Mouse (Mus musculus): ENCODE measurements around the gene Clmp. TPM values are rescaled to one million over a fixed set of nuclear protein-coding genes. Genes with fewer than 3 reads are reported as not detected.
A peak's percentile ranks its signal among the peaks of the same experiment; 100 is the strongest.

The Clmp gene
- 61.1 and 65.3 TPM in 2 replicates for polyA plus RNA-seq (2016; fragmentation: Nextera tagmentation; extraction: Ambion mirVana)

DNA sequence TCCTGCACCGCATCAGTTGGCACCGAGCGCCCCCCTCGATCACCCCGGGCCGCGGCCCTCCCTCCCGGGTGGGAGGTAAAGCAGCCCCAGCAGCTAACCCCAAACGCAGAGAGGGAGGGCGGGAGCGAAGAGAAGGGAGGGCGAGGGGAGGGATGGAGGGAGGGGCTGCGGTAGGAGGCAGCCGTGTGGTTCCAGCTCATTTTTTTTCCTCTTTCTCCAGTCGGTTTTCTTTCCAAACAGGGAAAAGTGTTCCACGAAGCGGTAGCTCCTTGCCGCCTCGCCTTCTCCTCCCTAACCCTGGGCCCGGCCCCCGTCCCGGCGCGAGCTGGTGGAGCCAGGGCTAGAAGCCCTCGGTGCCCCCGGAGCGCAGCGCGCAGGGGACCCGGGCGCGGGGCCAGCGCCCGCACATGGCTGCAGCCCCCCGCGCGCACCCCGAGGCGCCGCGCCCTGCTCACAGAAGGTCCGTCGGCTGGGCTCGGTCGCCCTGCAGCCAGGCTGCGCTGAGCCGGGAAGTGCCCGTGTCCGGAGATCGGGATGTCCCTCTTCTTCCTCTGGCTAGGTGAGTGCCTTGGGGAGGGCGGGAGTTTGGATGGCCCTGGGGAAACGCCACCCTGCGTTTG, at the start of gene Clmp:
TSS of gene Clmp (plus strand) at position 162 of the 620 bp plus-strand sequence.
- H3K27me3 ChIP-seq (replicated peaks): peaks cover 4% of the 10 kb centered on the region; the same call in 1 of the 2 replicates
- peak within 1 kb of the TSS; percentile 63 for H3K4me3 ChIP-seq
- H3K9me3 ChIP-seq: no peaks in the 10 kb centered on the region
- peak within 1 kb of the TSS; percentile 80 for H3K4me2 ChIP-seq (replicated peaks)
- peak within 1 kb of the TSS; percentile 85 for H3K9ac ChIP-seq
- under 1% methylated on average over 52 of the region's 53 CpGs for WGBS
- H3K27ac ChIP-seq: peak within 1 kb of the TSS; percentile 83
- H3K36me3 ChIP-seq: no peaks in the 10 kb centered on the region
- peaks cover 23% of the 10 kb centered on the region for H3K4me1 ChIP-seq
- ATAC-seq (ENCODE audit: low FRiP score, low read depth): peak; percentile 81

DNA sequence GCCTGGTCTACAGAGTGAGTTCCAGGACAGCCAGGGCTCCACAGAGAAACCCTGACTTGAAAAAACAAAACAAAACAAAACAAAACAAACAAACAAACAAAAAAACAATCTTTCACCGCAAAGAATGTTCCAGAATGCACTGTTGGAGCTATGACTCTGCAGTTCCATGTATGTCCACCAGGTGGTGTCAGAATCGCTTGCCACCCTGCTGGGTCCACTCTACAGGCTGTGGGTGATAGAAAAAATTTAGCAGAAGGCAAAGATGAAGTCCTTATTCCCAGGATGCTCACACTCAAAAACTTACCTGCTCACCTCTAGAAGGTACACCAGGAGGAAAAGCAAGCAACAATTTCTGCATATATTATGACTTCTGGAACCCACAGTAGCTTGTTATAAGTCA, 49.7 kb upstream of the Clmp start:
- H3K4me2 ChIP-seq (replicated peaks): no peak overlapping the region
- no peaks in the 10 kb centered on the region for H3K9me3 ChIP-seq
- H3K9ac ChIP-seq: no peak overlapping the region
- H3K27ac ChIP-seq: no peak overlapping the region
- no peaks in the 10 kb centered on the region for H3K36me3 ChIP-seq
- H3K27me3 ChIP-seq (replicated peaks): no peaks in the 10 kb centered on the region
- H3K4me1 ChIP-seq: peaks cover 12% of the 10 kb centered on the region
- 20% methylated on average over 2 of the region's 2 CpGs for WGBS
- H3K4me3 ChIP-seq: no peak overlapping the region
- no peak for ATAC-seq (ENCODE audit: low FRiP score, low read depth)

DNA sequence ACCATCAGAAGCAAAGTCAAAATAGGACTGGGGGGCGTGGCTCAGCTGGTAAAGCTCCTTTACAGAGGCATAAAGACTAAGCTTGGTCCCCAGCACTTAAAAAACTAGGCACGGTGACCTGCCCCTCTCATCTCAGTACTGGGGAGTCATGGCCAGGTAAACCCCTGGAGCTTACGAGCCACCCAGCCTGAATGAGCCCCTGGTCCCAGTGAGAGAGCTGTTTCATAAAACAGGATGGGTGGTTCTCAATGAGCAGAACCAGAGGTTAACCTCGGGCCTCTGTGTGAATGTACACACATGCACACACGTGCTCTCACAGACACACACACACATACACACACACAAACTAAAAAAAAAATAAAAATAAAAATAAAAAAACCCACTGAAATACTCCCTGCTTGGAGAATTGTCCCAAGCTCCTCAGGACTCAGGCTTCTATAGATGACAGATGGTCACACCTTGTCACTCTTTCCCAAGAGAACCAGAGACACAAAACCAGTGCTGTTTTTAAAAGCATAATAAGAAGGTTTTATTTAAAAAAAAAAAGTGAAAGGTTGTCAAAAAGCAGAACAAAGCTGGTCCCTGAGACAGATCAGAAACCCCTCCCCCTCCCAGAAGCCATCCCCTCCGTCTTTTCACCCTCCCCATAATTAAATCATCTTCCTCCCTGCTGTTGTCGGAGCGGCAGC, 47.9 kb upstream of the Clmp start:
- Histone ChIP-seq H3K4me2 (replicated peaks) (peak overlapping the region; percentile 63), H3K36me3 (no peaks in the 10 kb centered on the region), H3K4me3 (peak overlapping the region; percentile 25), H3K9me3 (no peaks in the 10 kb centered on the region), H3K4me1 (peaks cover 19% of the 10 kb centered on the region), H3K27me3 (replicated peaks) (no peaks in the 10 kb centered on the region), H3K27ac (peak overlapping the region; percentile 62), H3K9ac (no peak overlapping the region)
- 28% methylated on average over 8 of the region's 8 CpGs for WGBS
- peak; percentile 23 for ATAC-seq (ENCODE audit: low FRiP score, low read depth)

DNA sequence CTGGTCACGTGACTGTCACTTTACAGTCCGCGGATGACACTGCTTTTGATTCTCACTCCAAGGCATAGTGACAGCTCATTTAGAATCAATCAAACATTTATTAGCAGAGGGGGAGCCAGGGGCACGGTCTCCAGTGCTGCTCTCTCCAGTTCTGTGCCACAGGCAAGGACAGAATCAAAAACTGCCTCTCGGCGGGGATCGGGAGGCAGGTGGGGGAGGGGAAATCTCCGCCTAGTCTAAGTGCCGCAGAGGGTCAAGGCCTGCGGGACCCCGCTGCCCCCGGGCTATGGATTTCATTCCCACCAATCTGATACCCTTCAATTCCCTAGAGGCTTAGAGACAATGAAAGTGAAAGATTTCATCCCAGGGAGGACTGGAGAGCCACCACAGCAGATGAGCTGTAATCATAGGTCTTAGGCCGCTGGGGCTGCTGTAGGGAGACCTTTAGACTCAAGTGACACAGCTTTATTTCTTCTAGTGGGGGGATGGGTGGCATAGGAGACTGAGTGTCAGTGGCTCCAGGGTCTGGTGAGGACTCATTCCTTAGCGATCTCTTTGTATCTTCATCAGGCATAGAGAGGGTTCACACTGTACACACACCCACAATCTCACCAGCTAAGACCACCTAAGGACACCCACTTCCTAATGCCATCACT, 47.2 kb upstream of the Clmp start:
- peaks cover 19% of the 10 kb centered on the region for H3K4me1 ChIP-seq
- H3K9ac ChIP-seq: peak overlapping the region; percentile 41; the same call in 1 of the 2 replicates
- ATAC-seq (ENCODE audit: low FRiP score, low read depth): peak; percentile 90
- H3K4me2 ChIP-seq (replicated peaks): peak overlapping the region; percentile 63
- 2% methylated on average over 14 of the region's 14 CpGs for WGBS
- no peaks in the 10 kb centered on the region for H3K9me3 ChIP-seq
- H3K27ac ChIP-seq: peak overlapping the region; percentile 75
- peak overlapping the region; percentile 25 for H3K4me3 ChIP-seq
- H3K36me3 ChIP-seq: no peaks in the 10 kb centered on the region
- H3K27me3 ChIP-seq (replicated peaks): no peaks in the 10 kb centered on the region

DNA sequence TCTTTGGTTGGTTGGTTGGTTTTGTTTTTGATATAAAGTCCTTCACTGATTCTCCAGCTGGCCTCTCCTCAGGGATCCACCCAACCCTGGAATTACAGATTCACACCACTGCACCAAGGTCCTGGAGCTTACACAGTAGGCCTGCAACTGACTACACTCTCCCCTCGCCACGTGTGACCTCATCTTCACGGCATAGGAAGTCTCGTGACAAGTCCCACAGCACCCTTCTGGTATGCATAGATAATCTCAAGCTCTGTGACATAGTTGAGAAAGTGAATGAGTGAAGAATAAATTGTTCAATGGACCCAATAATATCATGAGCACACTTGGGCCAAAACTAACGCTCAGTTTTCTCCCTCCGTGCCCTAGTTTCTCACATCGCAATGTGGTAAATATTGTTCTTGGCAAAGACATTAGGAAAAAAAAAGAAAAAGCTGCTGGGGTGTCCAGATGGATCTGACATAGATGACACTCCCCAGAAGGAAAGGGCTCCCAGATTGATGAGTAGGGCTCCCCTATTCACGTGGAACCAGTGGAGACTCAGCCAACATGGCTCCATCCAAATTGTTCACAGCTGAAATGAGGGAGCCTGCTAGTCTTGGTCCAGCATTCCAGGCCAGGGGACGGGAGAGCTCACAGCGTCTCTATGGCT, 46.1 kb upstream of the Clmp start:
- Histone ChIP-seq H3K4me2 (replicated peaks) (no peak overlapping the region), H3K27me3 (replicated peaks) (no peaks in the 10 kb centered on the region), H3K9me3 (no peaks in the 10 kb centered on the region), H3K36me3 (no peaks in the 10 kb centered on the region), H3K4me1 (peaks cover 19% of the 10 kb centered on the region), H3K27ac (no peak overlapping the region), H3K4me3 (no peak overlapping the region), H3K9ac (no peak overlapping the region)
- ATAC-seq (ENCODE audit: low FRiP score, low read depth): no peak
- WGBS: 85% methylated on average over 10 of the region's 10 CpGs

DNA sequence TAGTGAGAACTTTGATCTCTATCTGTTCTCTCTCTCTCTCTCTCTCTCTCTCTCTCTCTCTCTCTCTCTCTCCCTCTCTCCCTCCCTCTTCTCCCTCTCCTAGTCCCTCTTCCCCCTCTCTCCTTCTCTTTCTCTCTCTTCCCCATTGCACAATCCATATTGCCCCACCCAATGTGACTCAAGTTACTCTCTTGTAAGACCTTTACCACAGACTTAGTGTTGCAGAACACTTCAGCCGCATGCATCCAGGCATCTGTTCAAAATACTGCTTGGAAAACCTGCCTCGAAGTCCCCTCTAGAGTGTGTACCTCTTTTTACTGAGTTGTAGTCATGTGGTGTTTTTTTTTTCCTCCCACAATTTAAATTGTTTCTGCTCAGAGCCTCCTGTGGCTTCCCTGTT, 44.4 kb upstream of the Clmp start:
- H3K9me3 ChIP-seq: no peaks in the 10 kb centered on the region
- no peak overlapping the region for H3K27ac ChIP-seq
- H3K27me3 ChIP-seq (replicated peaks): no peaks in the 10 kb centered on the region

DNA sequence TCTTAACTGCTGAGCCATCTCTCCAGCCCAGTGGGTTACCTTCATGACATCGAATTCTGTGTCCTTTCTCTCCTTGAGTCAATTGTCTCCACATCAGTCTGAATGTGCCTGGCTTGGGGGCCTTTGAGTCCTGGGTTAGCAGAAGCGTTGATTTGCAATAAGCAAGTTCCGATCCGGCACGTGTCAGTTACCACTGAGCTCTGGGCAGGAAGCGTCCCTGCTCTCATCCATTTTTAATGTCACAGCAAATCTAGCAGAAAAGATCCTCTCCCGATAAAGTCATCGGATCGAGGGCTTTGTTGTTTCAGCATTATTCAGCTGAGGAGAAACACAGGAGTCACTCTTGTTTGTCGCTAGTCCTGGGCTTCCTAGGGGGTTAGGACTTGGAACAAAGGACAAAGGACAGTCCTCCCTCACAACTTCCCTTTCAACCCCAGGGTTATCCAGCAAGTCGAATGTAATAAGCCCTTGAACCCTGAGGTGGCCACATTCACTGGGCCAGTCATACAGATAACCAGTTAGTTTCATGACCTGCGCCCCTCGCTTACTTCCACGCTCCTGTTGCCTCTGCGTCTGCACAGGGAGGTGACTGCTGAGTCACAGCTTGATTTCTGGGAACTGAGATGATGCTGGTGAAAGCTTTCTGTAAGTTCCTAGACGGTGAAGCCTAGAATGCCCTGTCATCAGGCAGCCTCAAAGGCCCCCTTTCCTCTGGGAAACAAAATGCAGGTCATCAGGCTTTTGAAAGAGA, 43.1 kb upstream of the Clmp start:
- no peaks in the 10 kb centered on the region for H3K9me3 ChIP-seq
- H3K4me3 ChIP-seq: no peak overlapping the region
- peak overlapping the region; percentile 33; the same call in 1 of the 2 replicates for H3K9ac ChIP-seq
- H3K4me1 ChIP-seq: peaks cover 14% of the 10 kb centered on the region
- no peak overlapping the region for H3K4me2 ChIP-seq (replicated peaks)
- no peak for ATAC-seq (ENCODE audit: low FRiP score, low read depth)
- H3K27me3 ChIP-seq (replicated peaks): no peaks in the 10 kb centered on the region
- H3K36me3 ChIP-seq: no peaks in the 10 kb centered on the region
- WGBS: 15% methylated on average over 16 of the region's 16 CpGs
- peak overlapping the region; percentile 6; the same call in 1 of the 2 replicates for H3K27ac ChIP-seq

More for the DNA sequence above, 44.4 kb upstream of the Clmp start:
- Histone ChIP-seq H3K4me3 (no peak overlapping the region), H3K9ac (no peak overlapping the region), H3K4me2 (replicated peaks) (no peak overlapping the region), H3K4me1 (peaks cover 19% of the 10 kb centered on the region), H3K36me3 (no peaks in the 10 kb centered on the region)
- ATAC-seq (ENCODE audit: low FRiP score, low read depth): no peak
- WGBS: 81% methylated on average over 2 of the region's 2 CpGs

DNA sequence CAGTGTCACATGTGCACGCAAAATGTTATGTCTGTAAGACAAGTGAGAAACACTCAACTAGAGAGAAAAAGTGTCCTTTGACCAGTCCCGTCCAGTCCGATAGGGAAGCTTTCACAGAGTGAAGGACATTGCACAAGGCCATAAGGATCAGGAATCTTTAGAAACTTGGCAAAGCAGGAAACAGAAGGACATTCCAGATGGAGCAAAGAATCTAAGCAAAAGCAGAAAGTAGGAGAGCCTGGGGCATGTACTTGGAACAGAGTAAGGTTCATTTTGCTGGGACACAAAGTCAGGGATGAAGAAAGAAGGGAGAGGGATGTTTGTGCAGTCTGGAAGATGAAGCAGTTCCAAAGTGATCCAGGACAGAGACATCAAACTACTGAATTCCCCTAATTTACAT, 36.3 kb upstream of the Clmp start:
- Histone ChIP-seq H3K9me3 (no peaks in the 10 kb centered on the region), H3K27me3 (replicated peaks) (no peaks in the 10 kb centered on the region), H3K27ac (no peak overlapping the region), H3K4me1 (peaks cover 4% of the 10 kb centered on the region; the same call in 1 of the 2 replicates), H3K36me3 (no peaks in the 10 kb centered on the region), H3K4me2 (replicated peaks) (no peak overlapping the region), H3K4me3 (no peak overlapping the region), H3K9ac (no peak overlapping the region)
- 91% methylated on average over 3 of the region's 3 CpGs for WGBS
- no peak for ATAC-seq (ENCODE audit: low FRiP score, low read depth)

DNA sequence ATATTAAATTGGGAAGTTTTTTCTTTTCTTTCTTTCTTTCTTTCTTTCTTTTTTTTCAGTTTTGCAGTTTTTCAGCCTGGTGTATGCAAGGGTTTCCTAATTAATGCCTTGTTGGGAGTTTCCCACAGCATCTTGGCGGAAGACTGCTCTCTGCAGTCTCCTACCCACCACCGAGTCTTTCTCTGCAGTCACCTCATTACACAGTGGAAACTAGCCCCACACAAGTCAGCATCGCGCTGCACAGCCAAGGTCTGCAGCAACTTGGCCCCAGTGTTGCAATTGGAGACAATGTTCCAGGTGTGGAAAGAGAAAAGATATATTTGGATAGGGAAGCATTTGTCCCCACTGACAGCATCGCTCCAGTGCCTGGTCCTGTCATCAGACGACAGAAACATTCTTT, 35.8 kb upstream of the Clmp start:
- Histone ChIP-seq H3K27me3 (replicated peaks) (no peaks in the 10 kb centered on the region), H3K36me3 (no peaks in the 10 kb centered on the region), H3K4me3 (no peak overlapping the region), H3K27ac (no peak overlapping the region), H3K4me1 (peaks cover 4% of the 10 kb centered on the region; the same call in 1 of the 2 replicates), H3K9ac (no peak overlapping the region), H3K9me3 (no peaks in the 10 kb centered on the region), H3K4me2 (replicated peaks) (no peak overlapping the region)
- ATAC-seq (ENCODE audit: low FRiP score, low read depth): no peak
- WGBS: 82% methylated on average over 6 of the region's 6 CpGs

DNA sequence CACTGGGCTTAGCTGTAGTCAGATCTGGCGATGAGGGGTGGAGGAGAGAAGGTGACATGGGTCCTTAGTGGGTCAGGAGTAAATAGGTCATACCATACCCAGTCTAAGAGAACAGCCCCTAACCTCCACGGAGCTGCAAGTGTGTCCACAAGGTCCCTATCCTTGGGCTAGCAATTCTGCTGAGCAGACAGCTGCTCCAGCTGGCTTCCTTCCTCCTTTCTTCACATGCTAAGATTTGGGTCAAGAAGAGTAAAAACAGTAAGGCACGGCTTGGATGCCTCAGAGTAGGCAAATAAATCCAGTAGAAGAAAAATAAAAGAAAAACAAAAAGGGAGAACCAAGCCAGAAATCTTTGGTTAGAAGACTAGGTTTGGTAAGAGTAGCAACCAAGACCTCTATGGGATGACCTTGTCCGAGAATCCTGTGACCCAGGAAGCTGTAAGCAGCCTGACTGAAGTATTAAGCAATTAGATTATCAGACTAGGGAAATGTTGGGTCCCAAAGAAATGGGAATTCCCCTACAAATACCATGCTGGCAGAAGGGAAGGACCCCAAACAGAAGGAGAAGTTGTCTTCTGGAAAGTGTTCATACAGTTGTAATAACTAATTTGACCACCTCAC, 34.4 kb upstream of the Clmp start:
- no peak for ATAC-seq (ENCODE audit: low FRiP score, low read depth)

DNA sequence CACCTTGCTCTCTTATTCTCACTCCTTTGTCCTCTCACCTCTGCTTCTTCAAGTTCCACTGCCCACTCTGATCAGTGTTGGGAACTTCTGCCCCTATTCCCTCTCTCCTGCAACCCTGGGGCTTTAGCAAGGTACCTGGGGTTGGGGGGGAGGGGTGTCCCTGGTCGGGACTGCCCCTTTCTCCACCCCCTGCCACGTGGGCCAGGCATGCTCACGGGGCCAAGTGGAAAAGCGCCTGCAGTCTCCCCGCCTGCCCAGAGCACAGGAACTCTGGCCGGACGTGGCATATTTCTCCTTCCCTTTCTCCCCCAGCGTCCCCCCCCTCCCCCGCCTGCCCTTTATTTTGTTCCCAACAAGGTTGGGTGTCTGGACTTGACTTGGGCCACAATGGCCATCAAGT, 33.0 kb upstream of the Clmp start:
- Histone ChIP-seq H3K27me3 (replicated peaks) (no peaks in the 10 kb centered on the region), H3K27ac (no peak overlapping the region), H3K4me1 (peaks cover 4% of the 10 kb centered on the region; the same call in 1 of the 2 replicates), H3K4me2 (replicated peaks) (no peak overlapping the region), H3K9me3 (no peaks in the 10 kb centered on the region), H3K4me3 (no peak overlapping the region), H3K9ac (no peak overlapping the region), H3K36me3 (no peaks in the 10 kb centered on the region)
- WGBS: 27% methylated on average over 9 of the region's 9 CpGs
- ATAC-seq (ENCODE audit: low FRiP score, low read depth): no peak

More for the DNA sequence above, 34.4 kb upstream of the Clmp start:
- Histone ChIP-seq H3K36me3 (no peaks in the 10 kb centered on the region), H3K4me3 (no peak overlapping the region), H3K27ac (no peak overlapping the region), H3K27me3 (replicated peaks) (no peaks in the 10 kb centered on the region), H3K4me2 (replicated peaks) (no peak overlapping the region), H3K9me3 (no peaks in the 10 kb centered on the region), H3K4me1 (peaks cover 4% of the 10 kb centered on the region; the same call in 1 of the 2 replicates), H3K9ac (no peak overlapping the region)
- WGBS: 90% methylated on average over 4 of the region's 4 CpGs

All from neural tube, embryonic 12.5 days (tissue).